Mouse (Mus musculus) hindbrain, embryonic 13.5 days (tissue): ENCODE measurements at regions not wholly inside any gene's neighbourhood (a gene's known extent, or its start where the extent isn't known, plus 50 kb on each side); places are given as distances from the start of the nearest gene placed in this dataset.

Experiments used
- ATAC-seq: fragments of 200-750 bp; cut with Nextera tagmentation; 2 replicates; pipeline ENCODE4 v1.8.0; 2017; ENCODE audit warnings: moderate TSS enrichment; ENCODE audit not compliant: low FRiP score
- H3K27ac ChIP-seq: fragments of 300-500 bp; sonication (generic); 2 replicates; pipeline ENCODE4 v1.5.1; 2015; ENCODE audit warnings: inconsistent platforms, mild to moderate bottlenecking, moderate library complexity
- H3K27me3 ChIP-seq: fragments of 300-500 bp; sonication (generic); 2 replicates; pipeline ENCODE4 v1.6.1; 2015; ENCODE audit warnings: mild to moderate bottlenecking, inconsistent platforms
- H3K36me3 ChIP-seq: fragments of 300-500 bp; sonication (generic); 2 replicates; pipeline ENCODE4 v1.6.1; 2015; ENCODE audit warnings: mild to moderate bottlenecking, inconsistent platforms
- H3K4me1 ChIP-seq: fragments of 300-500 bp; sonication (generic); replicated peaks from 2 replicates; pipeline ENCODE4 v1.6.1; 2015; ENCODE audit warnings: inconsistent platforms
- H3K4me2 ChIP-seq: fragments of 300-500 bp; sonication (generic); 2 replicates; pipeline ENCODE4 v1.6.1; 2015; ENCODE audit warnings: inconsistent platforms, mild to moderate bottlenecking, moderate library complexity
- H3K4me3 ChIP-seq: fragments of 300-500 bp; sonication (generic); 2 replicates; pipeline ENCODE4 v1.5.1; 2015; ENCODE audit warnings: mild to moderate bottlenecking, inconsistent platforms
- H3K9ac ChIP-seq: fragments of 300-500 bp; sonication (generic); 2 replicates; pipeline ENCODE4 v1.6.1; 2015; ENCODE audit warnings: mild to moderate bottlenecking, inconsistent platforms
- H3K9me3 ChIP-seq: fragments of 300-500 bp; sonication (generic); 2 replicates; pipeline ENCODE4 v1.6.1; 2016; ENCODE audit warnings: inconsistent platforms
- WGBS: fragments of 180-500 bp; shearing (Covaris S2); methylation state at CpG from one replicate; pipeline ENCODE4 v1.1.7; 2015; 5-methylcytosine and 5-hydroxymethylcytosine counted together

DNA sequence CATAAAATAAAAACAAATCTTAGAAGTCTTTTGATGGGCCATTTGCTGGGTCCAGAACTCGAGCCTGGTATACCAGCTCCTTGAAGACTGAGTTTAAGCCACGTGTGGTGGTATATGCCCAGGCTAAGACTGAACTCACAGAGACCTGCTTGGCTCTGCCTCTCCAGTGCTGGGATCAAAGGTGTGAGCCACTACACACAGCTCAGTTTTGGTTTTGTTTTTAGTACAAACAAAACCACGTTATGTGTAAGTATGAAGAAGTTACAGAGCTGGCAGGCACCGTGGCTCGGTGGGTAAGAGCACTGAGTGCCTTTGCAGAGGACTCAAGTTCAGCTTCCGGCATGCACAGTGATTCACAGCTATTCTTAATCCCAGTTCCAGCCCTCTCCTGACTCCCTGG is 75.6 kb downstream of the Wdr5 start:
- no peak for ATAC-seq
- no peak overlapping the region for H3K4me2 ChIP-seq
- no peak overlapping the region for H3K27ac ChIP-seq
- H3K36me3 ChIP-seq = no peaks in the 10 kb centered on the region
- H3K4me3 ChIP-seq = no peak overlapping the region
- WGBS = 80% methylated on average over 6 of the region's 6 CpGs
- no peak overlapping the region for H3K9ac ChIP-seq
- no peaks in the 10 kb centered on the region for H3K9me3 ChIP-seq
- H3K4me1 ChIP-seq = peaks cover 10% of the 10 kb centered on the region
- H3K27me3 ChIP-seq = peaks cover 4% of the 10 kb centered on the region

- WGBS = 84% methylated on average over 5 of the region's 5 CpGs
- Histone ChIP-seq H3K4me2 (no peak overlapping the region), H3K9me3 (no peaks in the 10 kb centered on the region), H3K4me1 (peaks cover 10% of the 10 kb centered on the region), H3K4me3 (no peak overlapping the region), H3K9ac (no peak overlapping the region), H3K27me3 (peaks cover 8% of the 10 kb centered on the region), H3K36me3 (no peaks in the 10 kb centered on the region), H3K27ac (no peak overlapping the region)
- ATAC-seq = no peak
Measured at GRCm38 (mm10) chr2:27591668-27592067, 76.7 kb downstream of the Wdr5 start.

DNA sequence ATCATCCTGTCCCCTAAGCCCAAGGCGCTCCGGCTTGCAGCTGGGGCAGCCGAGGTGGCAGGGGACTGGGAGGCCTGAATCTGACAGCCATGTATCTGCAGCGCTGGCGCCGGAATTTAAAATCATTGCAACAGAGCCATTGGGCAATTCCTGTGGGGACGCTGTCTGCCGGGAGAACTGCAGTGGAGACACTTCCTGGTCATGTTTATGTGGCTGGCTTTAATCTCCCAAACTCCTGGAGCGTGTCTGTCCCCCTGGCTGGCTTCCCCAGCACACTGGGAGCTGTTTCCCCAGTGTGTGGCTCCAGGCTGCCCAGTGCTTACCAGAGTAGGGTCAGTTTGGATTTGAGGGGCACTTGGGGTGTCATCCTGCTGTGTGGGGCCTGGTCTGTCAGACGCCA is 78.4 kb downstream of the Wdr5 start:
- Histone ChIP-seq H3K9me3 (peaks cover 7% of the 10 kb centered on the region; the same call in 1 of the 2 replicates), H3K27me3 (peaks cover 8% of the 10 kb centered on the region), H3K36me3 (no peaks in the 10 kb centered on the region), H3K27ac (no peak overlapping the region), H3K4me1 (peaks cover 10% of the 10 kb centered on the region), H3K4me3 (no peak overlapping the region), H3K4me2 (no peak overlapping the region), H3K9ac (no peak overlapping the region)
- no peak for ATAC-seq
- 51% methylated on average over 10 of the region's 10 CpGs for WGBS

GRCm38 (mm10) chr2:27595251-27595650 is 80.3 kb downstream of the Wdr5 start:
- Histone ChIP-seq H3K4me2 (no peak overlapping the region), H3K4me3 (no peak overlapping the region), H3K27ac (no peak overlapping the region), H3K9ac (no peak overlapping the region), H3K36me3 (no peaks in the 10 kb centered on the region), H3K27me3 (peaks cover 8% of the 10 kb centered on the region), H3K9me3 (peaks cover 7% of the 10 kb centered on the region; the same call in 1 of the 2 replicates), H3K4me1 (peaks cover 16% of the 10 kb centered on the region)
- no peak for ATAC-seq
- 72% methylated on average over 4 of the region's 4 CpGs for WGBS

DNA sequence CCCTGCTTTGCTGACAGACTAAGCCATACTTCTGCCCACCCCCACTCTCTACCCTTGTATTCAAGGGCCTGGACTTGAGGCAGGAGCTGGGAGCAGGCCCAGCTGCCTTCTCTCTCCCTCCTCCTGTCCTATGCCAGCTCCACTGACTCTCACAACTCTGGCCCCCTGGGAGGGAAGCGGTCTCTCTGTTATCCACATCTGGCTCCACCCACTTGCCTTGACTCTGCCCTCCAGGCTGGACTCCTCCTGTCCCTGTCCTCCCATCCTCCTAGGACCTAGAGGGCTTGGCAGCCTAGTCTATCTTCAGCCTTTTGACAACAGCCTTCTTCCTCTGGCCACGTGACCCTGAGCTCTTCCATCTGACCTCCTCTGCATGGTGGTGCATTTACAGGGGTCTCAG is 80.0 kb upstream of the Rxra start:
- no peak for ATAC-seq
- Histone ChIP-seq H3K4me2 (no peak overlapping the region), H3K4me1 (peaks cover 16% of the 10 kb centered on the region), H3K9me3 (peaks cover 7% of the 10 kb centered on the region; the same call in 1 of the 2 replicates), H3K4me3 (no peak overlapping the region), H3K27me3 (peaks cover 8% of the 10 kb centered on the region), H3K27ac (no peak overlapping the region), H3K9ac (no peak overlapping the region), H3K36me3 (no peaks in the 10 kb centered on the region)
- 39% methylated on average over 2 of the region's 2 CpGs for WGBS

GRCm38 (mm10) chr2:27596966-27597365 is 79.3 kb upstream of the Rxra start:
- H3K27me3 ChIP-seq = peaks cover 6% of the 10 kb centered on the region
- 90% methylated on average over 1 of the region's 1 CpGs for WGBS
- no peak overlapping the region for H3K4me3 ChIP-seq
- peaks cover 7% of the 10 kb centered on the region; the same call in 1 of the 2 replicates for H3K9me3 ChIP-seq
- ATAC-seq = no peak
- no peak overlapping the region for H3K4me2 ChIP-seq
- H3K36me3 ChIP-seq = no peaks in the 10 kb centered on the region
- H3K4me1 ChIP-seq = peaks cover 16% of the 10 kb centered on the region
- H3K27ac ChIP-seq = no peak overlapping the region
- H3K9ac ChIP-seq = no peak overlapping the region

- Histone ChIP-seq H3K9ac (no peak overlapping the region), H3K36me3 (no peaks in the 10 kb centered on the region), H3K4me3 (no peak overlapping the region), H3K4me2 (no peak overlapping the region), H3K27me3 (peaks cover 7% of the 10 kb centered on the region; the same call in 1 of the 2 replicates), H3K9me3 (peaks cover 7% of the 10 kb centered on the region; the same call in 1 of the 2 replicates), H3K4me1 (peaks cover 15% of the 10 kb centered on the region), H3K27ac (no peak overlapping the region)
- 71% methylated on average over 4 of the region's 4 CpGs for WGBS
- ATAC-seq = no peak
Measured at GRCm38 (mm10) chr2:27597901-27598300, 78.3 kb upstream of the Rxra start.

DNA sequence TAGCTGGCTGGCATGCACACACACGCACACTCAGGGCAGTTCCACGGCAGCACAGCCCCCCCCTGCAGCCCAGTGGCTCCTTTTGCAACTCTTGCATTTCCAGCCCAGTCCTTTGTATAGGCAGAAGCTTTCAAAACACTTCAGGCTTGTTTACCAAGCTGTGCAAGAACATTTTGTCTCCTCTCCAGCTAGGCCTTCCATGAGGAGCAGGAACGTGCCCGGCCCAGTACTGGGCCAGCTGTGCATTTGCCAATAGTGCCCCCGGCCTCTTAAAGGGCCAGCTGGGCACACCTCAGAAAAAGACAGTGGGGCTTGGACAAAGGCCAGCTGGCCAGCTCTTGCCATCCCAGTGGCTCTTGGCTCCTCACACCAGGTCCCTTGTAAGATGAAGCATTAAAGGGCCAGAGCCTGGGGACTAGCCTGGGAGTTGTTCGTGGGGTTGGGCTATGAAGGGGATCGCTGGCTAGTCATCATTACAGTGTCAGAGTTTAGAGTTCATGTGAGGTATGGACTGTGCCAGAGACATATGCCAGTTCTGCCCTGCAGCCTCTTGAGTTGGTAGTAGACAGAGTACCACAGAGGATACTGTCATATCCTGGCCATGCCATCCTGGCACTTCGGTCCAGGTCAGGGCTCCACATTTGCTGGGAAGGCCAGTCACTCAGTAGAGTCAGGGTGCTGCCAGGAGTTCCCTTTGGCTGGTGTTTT is 77.0 kb upstream of the Rxra start:
- Histone ChIP-seq H3K4me2 (no peak overlapping the region), H3K36me3 (no peaks in the 10 kb centered on the region), H3K9ac (no peak overlapping the region), H3K9me3 (peaks cover 7% of the 10 kb centered on the region; the same call in 1 of the 2 replicates), H3K27me3 (peaks cover 7% of the 10 kb centered on the region; the same call in 1 of the 2 replicates), H3K4me3 (no peak overlapping the region), H3K4me1 (peaks cover 11% of the 10 kb centered on the region), H3K27ac (peak overlapping the region; percentile 49)
- 70% methylated on average over 8 of the region's 8 CpGs for WGBS
- 0 out of 2 replicates have a peak, but pooled peaks have one; percentile 44 for ATAC-seq

GRCm38 (mm10) chr2:27599769-27600167 is 76.5 kb upstream of the Rxra start:
- H3K27me3 ChIP-seq = peaks cover 7% of the 10 kb centered on the region; the same call in 1 of the 2 replicates
- H3K9ac ChIP-seq = no peak overlapping the region
- no peak overlapping the region for H3K27ac ChIP-seq
- H3K9me3 ChIP-seq = peaks cover 7% of the 10 kb centered on the region; the same call in 1 of the 2 replicates
- peaks cover 11% of the 10 kb centered on the region for H3K4me1 ChIP-seq
- no peak for ATAC-seq
- H3K4me3 ChIP-seq = no peak overlapping the region
- WGBS = 77% methylated on average over 4 of the region's 4 CpGs
- H3K36me3 ChIP-seq = no peaks in the 10 kb centered on the region
- H3K4me2 ChIP-seq = no peak overlapping the region

GRCm38 (mm10) chr2:27603333-27603732 is 72.9 kb upstream of the Rxra start:
- Histone ChIP-seq H3K27ac (peak overlapping the region; percentile 61), H3K4me2 (no peak overlapping the region), H3K9me3 (no peaks in the 10 kb centered on the region), H3K4me3 (no peak overlapping the region), H3K36me3 (no peaks in the 10 kb centered on the region), H3K4me1 (peaks cover 11% of the 10 kb centered on the region), H3K27me3 (0 out of 2 replicates have a peak, but pooled peaks cover 2% of the 10 kb centered on the region), H3K9ac (no peak overlapping the region)
- 85% methylated on average over 4 of the region's 4 CpGs for WGBS
- ATAC-seq = peak; percentile 71

GRCm38 (mm10) chr2:27604588-27604987 is 71.7 kb upstream of the Rxra start:
- Histone ChIP-seq H3K27me3 (0 out of 2 replicates have a peak, but pooled peaks cover 2% of the 10 kb centered on the region), H3K4me1 (peaks cover 5% of the 10 kb centered on the region; the same call in 1 of the 2 replicates), H3K4me2 (no peak overlapping the region), H3K9ac (no peak overlapping the region), H3K4me3 (no peak overlapping the region), H3K36me3 (no peaks in the 10 kb centered on the region), H3K9me3 (no peaks in the 10 kb centered on the region), H3K27ac (no peak overlapping the region)
- 51% methylated on average over 3 of the region's 3 CpGs for WGBS
- ATAC-seq = no peak

- WGBS = 84% methylated on average over 9 of the region's 9 CpGs
- no peak overlapping the region for H3K4me2 ChIP-seq
Measured at GRCm38 (mm10) chr2:27606816-27607215, 69.4 kb upstream of the Rxra start.

DNA sequence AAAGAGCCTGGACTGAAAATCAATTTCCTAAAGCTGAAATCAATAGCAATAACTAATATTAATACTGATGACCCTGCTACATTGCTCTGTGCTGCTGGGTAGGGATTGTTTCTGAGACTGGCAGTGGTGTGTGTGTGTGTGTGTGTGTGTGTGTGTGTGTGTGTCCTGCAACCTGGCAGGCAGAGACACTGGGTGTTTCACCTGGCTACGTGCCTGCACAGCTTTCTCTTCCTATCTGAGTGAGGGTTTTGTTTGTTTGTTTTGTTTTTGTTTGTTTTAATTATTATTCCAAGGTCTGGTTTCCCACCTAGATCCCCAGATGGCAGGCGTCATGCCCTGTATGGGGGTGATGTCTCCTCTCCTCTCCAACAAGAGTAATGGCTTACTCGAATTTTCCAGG is 54.5 kb upstream of the Rxra start:
- 72% methylated on average over 3 of the region's 3 CpGs for WGBS
- ATAC-seq = no peak
- Histone ChIP-seq H3K4me3 (no peak overlapping the region), H3K27me3 (no peaks in the 10 kb centered on the region), H3K36me3 (no peaks in the 10 kb centered on the region), H3K4me1 (peaks cover 5% of the 10 kb centered on the region; the same call in 1 of the 2 replicates), H3K9me3 (no peaks in the 10 kb centered on the region), H3K9ac (peak overlapping the region; percentile 1; the same call in 1 of the 2 replicates), H3K27ac (0 out of 2 replicates have a peak overlapping the region, but pooled peaks have one; percentile 24), H3K4me2 (no peak overlapping the region)

More at GRCm38 (mm10) chr2:27606816-27607215, 69.4 kb upstream of the Rxra start:
- 0 out of 2 replicates have a peak, but pooled peaks cover 2% of the 10 kb centered on the region for H3K27me3 ChIP-seq
- H3K9me3 ChIP-seq = no peaks in the 10 kb centered on the region
- no peak overlapping the region for H3K27ac ChIP-seq
- no peak overlapping the region for H3K9ac ChIP-seq
- no peak for ATAC-seq
- no peak overlapping the region for H3K4me3 ChIP-seq
- H3K36me3 ChIP-seq = no peaks in the 10 kb centered on the region
- peaks cover 5% of the 10 kb centered on the region; the same call in 1 of the 2 replicates for H3K4me1 ChIP-seq
